Mouse (Mus musculus): Measurements from ENCODE around the gene Gpm6a. TPM values are rescaled to one million over a fixed set of nuclear protein-coding genes. Genes with fewer than 3 reads are reported as not detected.

Gpm6a gene
- polyA plus RNA-seq, 1 experiment = 22.4 TPM

GRCm38 (mm10) chr8:54954030-54954429 is 613 bp upstream of the Gpm6a start:
- no peaks in the 10 kb centered on the region for H3K36me3 ChIP-seq (ENCODE audit: control insufficient read depth, insufficient read depth, low read length)
- WGBS = 54% methylated on average over 6 of the region's 6 CpGs
- no peak overlapping the region for H3K27ac ChIP-seq (ENCODE audit: insufficient read depth, low read depth, low read length)
- H3K4me1 ChIP-seq (ENCODE audit: control insufficient read depth, insufficient read depth, low read length) = no peaks in the 10 kb centered on the region
- DNase-seq = no peak
- TF ChIP-seq CTCF (conservative IDR thresholded peaks at IDR 0.05; ENCODE audit: insufficient read depth, insufficient read length, low read depth, low read length) (no peak), POLR2A (IDR thresholded peaks at IDR 0.05; ENCODE audit: low read depth, low read length) (no peak)
- H3K27me3 ChIP-seq (replicated peaks; ENCODE audit: control insufficient read depth, insufficient read depth, low read length) = no peaks in the 10 kb centered on the region
- no peak overlapping the region for H3K4me3 ChIP-seq (ENCODE audit: insufficient read depth, low read depth, low read length)

GRCm38 (mm10) chr8:54955456-54955800 is 785 bp downstream of the Gpm6a start:
- TF ChIP-seq POLR2A (IDR thresholded peaks at IDR 0.05; ENCODE audit: low read depth, low read length) = no peak
- no peak for TF ChIP-seq CTCF (conservative IDR thresholded peaks at IDR 0.05; ENCODE audit: insufficient read depth, insufficient read length, low read depth, low read length)
- no peak for DNase-seq
- Histone ChIP-seq H3K4me3 (ENCODE audit: insufficient read depth, low read depth, low read length) (no peak overlapping the region), H3K27ac (ENCODE audit: insufficient read depth, low read depth, low read length) (no peak overlapping the region), H3K27me3 (replicated peaks; ENCODE audit: control insufficient read depth, insufficient read depth, low read length) (no peaks in the 10 kb centered on the region), H3K36me3 (ENCODE audit: control insufficient read depth, insufficient read depth, low read length) (no peaks in the 10 kb centered on the region), H3K4me1 (ENCODE audit: control insufficient read depth, insufficient read depth, low read length) (no peaks in the 10 kb centered on the region)
- 81% methylated on average over 3 of the region's 3 CpGs for WGBS

- no peaks in the 10 kb centered on the region for H3K4me1 ChIP-seq (ENCODE audit: control insufficient read depth, insufficient read depth, low read length)
- 86% methylated on average over 6 of the region's 6 CpGs for WGBS
- no peak for DNase-seq
Measured at GRCm38 (mm10) chr8:54955935-54956573, 1.4 kb downstream of the Gpm6a start.

DNA sequence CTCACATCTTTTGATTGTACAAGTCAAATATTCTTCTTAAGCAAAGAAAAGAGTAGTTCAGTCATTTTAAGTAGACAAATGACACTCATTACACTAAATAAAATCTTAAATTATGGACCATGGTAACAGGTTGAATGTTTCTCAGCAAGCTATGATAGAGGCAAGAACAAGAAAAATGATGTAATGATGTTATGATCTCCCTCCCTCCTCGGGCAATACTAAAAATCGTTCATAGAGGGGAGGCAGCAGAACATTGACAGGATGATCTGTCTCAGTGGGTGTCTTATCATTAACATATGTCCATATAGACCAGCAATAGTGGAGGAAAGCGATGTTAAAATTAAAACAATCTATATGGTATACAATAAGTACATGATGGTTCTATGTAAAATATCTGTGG is 2.1 kb downstream of the Gpm6a start:
- Histone ChIP-seq H3K27me3 (replicated peaks; ENCODE audit: control insufficient read depth, insufficient read depth, low read length) (no peaks in the 10 kb centered on the region), H3K36me3 (ENCODE audit: control insufficient read depth, insufficient read depth, low read length) (no peaks in the 10 kb centered on the region), H3K4me1 (ENCODE audit: control insufficient read depth, insufficient read depth, low read length) (no peaks in the 10 kb centered on the region), H3K4me3 (ENCODE audit: insufficient read depth, low read depth, low read length) (no peak overlapping the region), H3K27ac (ENCODE audit: insufficient read depth, low read depth, low read length) (no peak overlapping the region)
- TF ChIP-seq CTCF (conservative IDR thresholded peaks at IDR 0.05; ENCODE audit: insufficient read depth, insufficient read length, low read depth, low read length) (no peak), POLR2A (IDR thresholded peaks at IDR 0.05; ENCODE audit: low read depth, low read length) (no peak)
- no peak for DNase-seq
- WGBS = 84% methylated on average over 3 of the region's 3 CpGs

More at GRCm38 (mm10) chr8:54955935-54956573, 1.4 kb downstream of the Gpm6a start:
- no peak overlapping the region for H3K27ac ChIP-seq (ENCODE audit: insufficient read depth, low read depth, low read length)
- H3K27me3 ChIP-seq (replicated peaks; ENCODE audit: control insufficient read depth, insufficient read depth, low read length) = no peaks in the 10 kb centered on the region
- H3K36me3 ChIP-seq (ENCODE audit: control insufficient read depth, insufficient read depth, low read length) = no peaks in the 10 kb centered on the region
- TF ChIP-seq POLR2A (IDR thresholded peaks at IDR 0.05; ENCODE audit: low read depth, low read length) = no peak
- TF ChIP-seq CTCF (conservative IDR thresholded peaks at IDR 0.05; ENCODE audit: insufficient read depth, insufficient read length, low read depth, low read length) = no peak
- H3K4me3 ChIP-seq (ENCODE audit: insufficient read depth, low read depth, low read length) = no peak overlapping the region

GRCm38 (mm10) chr8:54957506-54957905 is 2.9 kb downstream of the Gpm6a start:
- Histone ChIP-seq H3K27me3 (replicated peaks; ENCODE audit: control insufficient read depth, insufficient read depth, low read length) (no peaks in the 10 kb centered on the region), H3K4me3 (ENCODE audit: insufficient read depth, low read depth, low read length) (no peak overlapping the region), H3K4me1 (ENCODE audit: control insufficient read depth, insufficient read depth, low read length) (no peaks in the 10 kb centered on the region), H3K27ac (ENCODE audit: insufficient read depth, low read depth, low read length) (no peak overlapping the region), H3K36me3 (ENCODE audit: control insufficient read depth, insufficient read depth, low read length) (no peaks in the 10 kb centered on the region)
- no peak for DNase-seq
- no peak for TF ChIP-seq CTCF (conservative IDR thresholded peaks at IDR 0.05; ENCODE audit: insufficient read depth, insufficient read length, low read depth, low read length)
- no peak for TF ChIP-seq POLR2A (IDR thresholded peaks at IDR 0.05; ENCODE audit: low read depth, low read length)
- WGBS = 83% methylated on average over 3 of the region's 3 CpGs

GRCm38 (mm10) chr8:54961571-54961970 is 6.9 kb downstream of the Gpm6a start:
- Histone ChIP-seq H3K27me3 (replicated peaks; ENCODE audit: control insufficient read depth, insufficient read depth, low read length) (no peaks in the 10 kb centered on the region), H3K4me1 (ENCODE audit: control insufficient read depth, insufficient read depth, low read length) (no peaks in the 10 kb centered on the region), H3K27ac (ENCODE audit: insufficient read depth, low read depth, low read length) (no peak overlapping the region), H3K36me3 (ENCODE audit: control insufficient read depth, insufficient read depth, low read length) (no peaks in the 10 kb centered on the region), H3K4me3 (ENCODE audit: insufficient read depth, low read depth, low read length) (no peak overlapping the region)
- TF ChIP-seq POLR2A (IDR thresholded peaks at IDR 0.05; ENCODE audit: low read depth, low read length) (no peak), CTCF (conservative IDR thresholded peaks at IDR 0.05; ENCODE audit: insufficient read depth, insufficient read length, low read depth, low read length) (no peak)
- DNase-seq = no peak

- no peak overlapping the region for H3K4me3 ChIP-seq (ENCODE audit: insufficient read depth, low read depth, low read length)
- H3K27me3 ChIP-seq (replicated peaks; ENCODE audit: control insufficient read depth, insufficient read depth, low read length) = no peaks in the 10 kb centered on the region
- no peak overlapping the region for H3K27ac ChIP-seq (ENCODE audit: insufficient read depth, low read depth, low read length)
- H3K4me1 ChIP-seq (ENCODE audit: control insufficient read depth, insufficient read depth, low read length) = no peaks in the 10 kb centered on the region
- DNase-seq = no peak
- TF ChIP-seq CTCF (conservative IDR thresholded peaks at IDR 0.05; ENCODE audit: insufficient read depth, insufficient read length, low read depth, low read length) (no peak), POLR2A (IDR thresholded peaks at IDR 0.05; ENCODE audit: low read depth, low read length) (no peak)
- no peaks in the 10 kb centered on the region for H3K36me3 ChIP-seq (ENCODE audit: control insufficient read depth, insufficient read depth, low read length)
- 85% methylated on average over 1 of the region's 1 CpGs for WGBS
Measured at GRCm38 (mm10) chr8:54975020-54975419, 20.4 kb downstream of the Gpm6a start.
